Mouse (Mus musculus) hindbrain, embryonic 10.5 days (tissue): ENCODE data around the gene Zbtb48. TPM values are rescaled to one million over a fixed set of nuclear protein-coding genes. Genes with fewer than 3 reads are reported as not detected.

ENCODE experiments used
- DNase-seq: peaks from one replicate; pipeline ENCODE4 v3.0.0-alpha.2; 2017; ENCODE audit warnings: low spot score
- H3K27ac ChIP-seq: fragments of 300-500 bp; sonication (generic); 2 replicates; pipeline ENCODE4 v1.5.1; 2016; ENCODE audit warnings: mild to moderate bottlenecking, moderate library complexity
- H3K27me3 ChIP-seq: fragments of 300-500 bp; sonication (generic); 2 replicates; pipeline ENCODE4 v1.6.1; 2016; ENCODE audit warnings: mild to moderate bottlenecking; ENCODE audit not compliant: poor library complexity, insufficient read depth, severe bottlenecking
- H3K36me3 ChIP-seq: fragments of 300-500 bp; sonication (generic); 2 replicates; pipeline ENCODE4 v1.6.1; 2016; ENCODE audit warnings: mild to moderate bottlenecking, moderate library complexity
- H3K4me1 ChIP-seq: fragments of 300-500 bp; sonication (generic); replicated peaks from 2 replicates; pipeline ENCODE4 v1.6.1; 2016; ENCODE audit warnings: mild to moderate bottlenecking
- H3K4me3 ChIP-seq: fragments of 300-500 bp; sonication (generic); 2 replicates; pipeline ENCODE4 v1.5.1; 2016; ENCODE audit warnings: mild to moderate bottlenecking, moderate library complexity
- H3K9me3 ChIP-seq: fragments of 300-500 bp; sonication (generic); 2 replicates; pipeline ENCODE4 v1.6.1; 2016; ENCODE audit warnings: mild to moderate bottlenecking, moderate library complexity
- WGBS: fragments of 180-500 bp; shearing (Covaris S2); methylation state at CpG from one replicate; pipeline ENCODE4 v1.1.7; 2016; 5-methylcytosine and 5-hydroxymethylcytosine counted together
- polyA plus RNA-seq: library from polyadenylated mRNA; unstranded; fragments of >200 nt; fragmentation: Nextera tagmentation; extraction: Ambion mirVana; gene quantifications from 2 replicates; pipeline ENCODE4 v1.2.1, GENCODE M21; 2016

Gene Zbtb48
- polyA plus RNA-seq, 1 experiment from 2014 or later: 25.9 TPM

- DNase-seq: no peak
- Histone ChIP-seq H3K9me3 (peaks cover 7% of the 10 kb centered on the region; the same call in 1 of the 2 replicates), H3K4me3 (no peak overlapping the region), H3K27ac (no peak overlapping the region), H3K4me1 (no peaks in the 10 kb centered on the region), H3K27me3 (no peaks in the 10 kb centered on the region), H3K36me3 (peaks cover 95% of the 10 kb centered on the region)
- WGBS: 90% methylated on average over 3 of the region's 3 CpGs
Measured at GRCm38 (mm10) chr4:151975441-151975840, 52.0 kb downstream of the Zbtb48 start.

GRCm38 (mm10) chr4:151972221-151972967 lies 55.1 kb downstream of the Zbtb48 start:
- 75% methylated on average over 10 of the region's 10 CpGs for WGBS
- H3K36me3 ChIP-seq: peaks cover 95% of the 10 kb centered on the region

More at GRCm38 (mm10) chr4:151972221-151972967, 55.1 kb downstream of the Zbtb48 start:
- DNase-seq: no peak
- peaks cover 7% of the 10 kb centered on the region; the same call in 1 of the 2 replicates for H3K9me3 ChIP-seq
- no peak overlapping the region for H3K27ac ChIP-seq
- no peaks in the 10 kb centered on the region for H3K4me1 ChIP-seq
- no peak overlapping the region for H3K4me3 ChIP-seq
- no peaks in the 10 kb centered on the region for H3K27me3 ChIP-seq

Other genes with a start within 250 kb of the Zbtb48 start
- 111 and 140 TPM in 2 replicates for gene Camta1, start 165.8 kb downstream of the Zbtb48 start, polyA plus RNA-seq
- gene Dnajc11, start 94.0 kb downstream of the Zbtb48 start, polyA plus RNA-seq: 102 and 108 TPM in 2 replicates
- 34.5 and 36.2 TPM in 2 replicates for gene Thap3, start 38.7 kb downstream of the Zbtb48 start, polyA plus RNA-seq
- 30.7 TPM in 2 replicates for gene Phf13, start 31.4 kb downstream of the Zbtb48 start, polyA plus RNA-seq
- gene Klhl21, start 18.9 kb downstream of the Zbtb48 start, polyA plus RNA-seq: 7.7 and 8.7 TPM in 2 replicates
- 0.65 and 0.67 TPM in 2 replicates for gene Tas1r1, start 10.9 kb upstream of the Zbtb48 start, polyA plus RNA-seq
- 37.7 and 38.9 TPM in 2 replicates for gene Nol9, start 11.7 kb upstream of the Zbtb48 start, polyA plus RNA-seq
- 9.6 and 12.4 TPM in 2 replicates for gene Plekhg5, start 44.8 kb upstream of the Zbtb48 start, polyA plus RNA-seq
- gene Tnfrsf25, start 88.3 kb upstream of the Zbtb48 start, polyA plus RNA-seq: 0.70 and 0.82 TPM in 2 replicates
- 1.6 and 6.5 TPM in 2 replicates for gene Espn, start 124.7 kb upstream of the Zbtb48 start, polyA plus RNA-seq
- gene Hes2, start 131.2 kb upstream of the Zbtb48 start, polyA plus RNA-seq: 4.2 and 4.7 TPM in 2 replicates
- 90.0 and 118 TPM in 2 replicates for gene Acot7, start 150.5 kb upstream of the Zbtb48 start, polyA plus RNA-seq
- gene Gpr153, start 246.6 kb upstream of the Zbtb48 start, polyA plus RNA-seq: 7.0 and 7.9 TPM in 2 replicates